Mouse (Mus musculus) hindbrain, embryonic 13.5 days (tissue): ENCODE measurements around the gene Aknad1. TPM values are rescaled to one million over a fixed set of nuclear protein-coding genes. Genes with fewer than 3 reads are reported as not detected.

ENCODE experiments used
- ATAC-seq: fragments of 200-750 bp; cut with Nextera tagmentation; 2 replicates; pipeline ENCODE4 v1.8.0; 2017; ENCODE audit warnings: moderate TSS enrichment; ENCODE audit not compliant: low FRiP score
- H3K27ac ChIP-seq: fragments of 300-500 bp; sonication (generic); 2 replicates; pipeline ENCODE4 v1.5.1; 2015; ENCODE audit warnings: inconsistent platforms, mild to moderate bottlenecking, moderate library complexity
- H3K27me3 ChIP-seq: fragments of 300-500 bp; sonication (generic); 2 replicates; pipeline ENCODE4 v1.6.1; 2015; ENCODE audit warnings: mild to moderate bottlenecking, inconsistent platforms
- H3K36me3 ChIP-seq: fragments of 300-500 bp; sonication (generic); 2 replicates; pipeline ENCODE4 v1.6.1; 2015; ENCODE audit warnings: mild to moderate bottlenecking, inconsistent platforms
- H3K4me1 ChIP-seq: fragments of 300-500 bp; sonication (generic); replicated peaks from 2 replicates; pipeline ENCODE4 v1.6.1; 2015; ENCODE audit warnings: inconsistent platforms
- H3K4me2 ChIP-seq: fragments of 300-500 bp; sonication (generic); 2 replicates; pipeline ENCODE4 v1.6.1; 2015; ENCODE audit warnings: inconsistent platforms, mild to moderate bottlenecking, moderate library complexity
- H3K4me3 ChIP-seq: fragments of 300-500 bp; sonication (generic); 2 replicates; pipeline ENCODE4 v1.5.1; 2015; ENCODE audit warnings: mild to moderate bottlenecking, inconsistent platforms
- H3K9ac ChIP-seq: fragments of 300-500 bp; sonication (generic); 2 replicates; pipeline ENCODE4 v1.6.1; 2015; ENCODE audit warnings: mild to moderate bottlenecking, inconsistent platforms
- H3K9me3 ChIP-seq: fragments of 300-500 bp; sonication (generic); 2 replicates; pipeline ENCODE4 v1.6.1; 2016; ENCODE audit warnings: inconsistent platforms
- WGBS: fragments of 180-500 bp; shearing (Covaris S2); methylation state at CpG from one replicate; pipeline ENCODE4 v1.1.7; 2015; 5-methylcytosine and 5-hydroxymethylcytosine counted together
- polyA plus RNA-seq: library from polyadenylated mRNA; unstranded; fragments of >200 nt; fragmentation: Nextera tagmentation; extraction: Ambion mirVana; gene quantifications from 2 replicates; pipeline ENCODE4 v1.2.1, GENCODE M21; 2015

Gene Aknad1
- polyA plus RNA-seq, 1 experiment from 2014 or later = 0.16 TPM

GRCm38 (mm10) chr3:108755542-108755941 lies 16.1 kb downstream of the Aknad1 start:
- H3K36me3 ChIP-seq = no peaks in the 10 kb centered on the region
- no peaks in the 10 kb centered on the region for H3K27me3 ChIP-seq
- H3K4me3 ChIP-seq = no peak overlapping the region
- H3K27ac ChIP-seq = no peak overlapping the region
- ATAC-seq = no peak
- WGBS = 94% methylated on average over 2 of the region's 2 CpGs
- H3K4me2 ChIP-seq = no peak overlapping the region
- H3K9me3 ChIP-seq = no peaks in the 10 kb centered on the region
- H3K9ac ChIP-seq = no peak overlapping the region
- no peaks in the 10 kb centered on the region for H3K4me1 ChIP-seq

DNA sequence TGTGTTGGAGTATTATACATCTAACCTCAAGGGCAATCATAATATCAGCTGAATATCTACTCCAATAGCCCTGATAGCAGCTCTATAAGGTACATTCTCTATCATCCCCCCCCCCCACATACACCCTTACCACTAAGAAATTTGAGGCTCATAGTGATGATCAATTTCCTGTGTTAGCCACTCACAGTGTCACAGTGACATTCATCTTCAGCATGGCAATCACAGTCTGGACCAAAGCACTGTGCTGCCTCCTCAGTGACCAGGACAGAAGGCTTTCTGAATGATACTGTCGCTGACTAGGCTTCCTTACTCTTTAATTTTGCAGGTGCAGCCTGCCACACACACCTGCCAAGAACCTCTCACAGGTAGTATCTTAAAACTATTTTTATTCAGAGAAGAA lies 16.7 kb downstream of the Aknad1 start:
- no peak overlapping the region for H3K4me3 ChIP-seq
- H3K9me3 ChIP-seq = no peaks in the 10 kb centered on the region
- 76% methylated on average over 1 of the region's 1 CpGs for WGBS
- H3K27ac ChIP-seq = no peak overlapping the region
- no peaks in the 10 kb centered on the region for H3K4me1 ChIP-seq
- no peak overlapping the region for H3K4me2 ChIP-seq
- no peaks in the 10 kb centered on the region for H3K36me3 ChIP-seq
- H3K9ac ChIP-seq = no peak overlapping the region
- H3K27me3 ChIP-seq = no peaks in the 10 kb centered on the region
- no peak for ATAC-seq

GRCm38 (mm10) chr3:108757570-108757969 lies 18.1 kb downstream of the Aknad1 start:
- ATAC-seq = no peak
- Histone ChIP-seq H3K27me3 (no peaks in the 10 kb centered on the region), H3K9me3 (no peaks in the 10 kb centered on the region), H3K36me3 (no peaks in the 10 kb centered on the region), H3K9ac (no peak overlapping the region), H3K4me2 (no peak overlapping the region), H3K27ac (no peak overlapping the region), H3K4me3 (no peak overlapping the region), H3K4me1 (no peaks in the 10 kb centered on the region)
- WGBS = 82% methylated on average over 9 of the region's 9 CpGs

DNA sequence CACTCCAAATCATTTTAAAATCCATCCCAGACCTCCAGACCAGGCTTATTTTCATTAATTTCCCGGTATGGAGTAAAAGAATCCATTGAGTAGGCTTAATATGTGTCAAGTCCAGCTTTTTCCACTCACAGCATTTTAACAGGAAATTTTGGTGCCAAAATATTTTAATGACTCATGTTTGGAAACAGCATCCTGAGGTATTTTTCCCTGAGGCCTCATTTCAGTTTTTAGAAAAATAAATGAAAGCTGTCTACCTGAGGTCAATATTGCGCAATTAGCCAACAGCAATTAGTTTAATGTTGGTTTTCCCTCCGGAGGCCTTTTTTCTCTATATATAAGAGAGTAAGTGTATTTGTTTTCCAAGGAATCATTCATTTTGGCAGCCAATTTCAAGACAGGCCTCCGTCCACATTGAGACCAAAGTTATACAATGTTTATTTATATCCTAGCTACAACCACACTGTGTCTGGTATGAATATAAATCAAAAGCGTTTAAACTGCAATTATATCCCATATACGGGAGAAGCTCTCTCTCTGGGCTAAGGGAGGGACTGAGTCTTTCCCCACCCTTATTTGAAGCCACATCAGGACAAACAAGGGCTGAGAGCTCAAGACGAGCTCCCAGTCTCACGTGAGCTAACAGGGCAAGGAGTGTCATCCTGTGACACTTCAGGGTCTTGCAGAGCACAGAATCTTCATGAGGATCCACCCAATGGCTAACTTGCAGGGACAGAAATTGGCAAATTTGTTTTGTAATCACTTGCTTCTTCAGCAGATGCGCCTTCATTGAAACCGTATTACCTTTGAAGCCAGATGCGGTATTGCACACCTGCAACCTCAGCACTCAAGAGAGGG lies 20.3 kb downstream of the Aknad1 start:
- Histone ChIP-seq H3K4me2 (no peak overlapping the region), H3K4me1 (no peaks in the 10 kb centered on the region), H3K4me3 (no peak overlapping the region), H3K27ac (no peak overlapping the region), H3K27me3 (no peaks in the 10 kb centered on the region), H3K9me3 (no peaks in the 10 kb centered on the region), H3K9ac (no peak overlapping the region), H3K36me3 (no peaks in the 10 kb centered on the region)
- 79% methylated on average over 11 of the region's 11 CpGs for WGBS
- no peak for ATAC-seq

GRCm38 (mm10) chr3:108762597-108763111 lies 23.2 kb downstream of the Aknad1 start:
- no peaks in the 10 kb centered on the region for H3K36me3 ChIP-seq
- WGBS = 90% methylated on average over 7 of the region's 7 CpGs
- ATAC-seq = no peak

GRCm38 (mm10) chr3:108763691-108764090 lies 24.2 kb downstream of the Aknad1 start:
- H3K4me1 ChIP-seq = 0 out of 2 replicates have a peak, but pooled peaks cover 4% of the 10 kb centered on the region
- no peak overlapping the region for H3K9ac ChIP-seq
- no peaks in the 10 kb centered on the region for H3K9me3 ChIP-seq
- no peak for ATAC-seq
- no peaks in the 10 kb centered on the region for H3K27me3 ChIP-seq
- H3K4me2 ChIP-seq = no peak overlapping the region
- no peaks in the 10 kb centered on the region for H3K36me3 ChIP-seq
- 74% methylated on average over 2 of the region's 2 CpGs for WGBS
- H3K4me3 ChIP-seq = no peak overlapping the region
- H3K27ac ChIP-seq = no peak overlapping the region

More at GRCm38 (mm10) chr3:108762597-108763111, 23.2 kb downstream of the Aknad1 start:
- no peaks in the 10 kb centered on the region for H3K27me3 ChIP-seq
- no peak overlapping the region for H3K27ac ChIP-seq
- no peaks in the 10 kb centered on the region for H3K9me3 ChIP-seq
- H3K9ac ChIP-seq = no peak overlapping the region
- 0 out of 2 replicates have a peak, but pooled peaks cover 4% of the 10 kb centered on the region for H3K4me1 ChIP-seq
- H3K4me2 ChIP-seq = no peak overlapping the region
- H3K4me3 ChIP-seq = no peak overlapping the region

DNA sequence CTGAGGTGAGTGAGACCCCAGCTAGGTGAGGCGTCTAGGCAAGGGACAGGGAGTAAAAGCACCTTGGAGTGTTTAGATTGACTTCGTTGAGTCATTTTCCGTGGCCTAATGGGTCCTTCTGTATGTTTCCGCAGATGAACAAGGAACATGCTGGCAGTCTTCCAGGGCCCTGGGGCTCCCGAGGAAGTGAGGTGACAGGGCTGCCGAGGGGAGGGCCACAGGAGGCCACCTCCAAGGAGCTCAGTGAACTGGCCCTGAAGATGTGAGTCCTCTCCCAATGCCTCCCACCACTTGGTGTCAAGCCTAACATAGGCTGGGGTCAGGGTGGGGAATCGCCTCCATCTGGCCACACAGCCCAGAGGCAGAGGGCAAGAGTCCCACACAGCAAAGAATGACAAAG lies 25.5 kb downstream of the Aknad1 start:
- H3K4me3 ChIP-seq = no peak overlapping the region
- no peak overlapping the region for H3K27ac ChIP-seq
- H3K4me2 ChIP-seq = no peak overlapping the region
- no peak overlapping the region for H3K9ac ChIP-seq
- no peak for ATAC-seq
- H3K4me1 ChIP-seq = 0 out of 2 replicates have a peak, but pooled peaks cover 4% of the 10 kb centered on the region
- no peaks in the 10 kb centered on the region for H3K27me3 ChIP-seq
- no peaks in the 10 kb centered on the region for H3K9me3 ChIP-seq
- 59% methylated on average over 7 of the region's 7 CpGs for WGBS
- no peaks in the 10 kb centered on the region for H3K36me3 ChIP-seq

DNA sequence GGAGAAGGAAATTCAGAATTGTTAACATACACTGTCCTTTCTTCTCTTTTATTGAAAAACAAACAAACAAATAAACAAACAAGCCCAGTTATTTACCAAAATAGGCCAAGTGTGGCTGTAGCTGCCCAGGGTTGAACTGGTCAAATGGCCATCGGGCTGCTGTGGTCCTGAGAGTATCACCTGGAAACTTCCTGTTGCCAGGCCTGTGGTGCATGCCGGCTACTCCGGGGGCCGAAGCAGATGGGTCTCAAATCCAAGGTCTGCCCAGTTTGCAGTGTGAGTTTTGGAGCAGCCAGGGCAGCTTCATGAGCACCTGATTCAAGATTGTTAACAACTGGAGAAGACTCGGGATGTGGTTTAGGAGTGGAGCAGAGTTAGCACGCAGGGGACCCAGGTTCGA lies 26.0 kb downstream of the Aknad1 start:
- H3K36me3 ChIP-seq = no peaks in the 10 kb centered on the region
- H3K4me2 ChIP-seq = no peak overlapping the region
- WGBS = 91% methylated on average over 7 of the region's 7 CpGs
- H3K27ac ChIP-seq = no peak overlapping the region
- no peak overlapping the region for H3K9ac ChIP-seq
- H3K27me3 ChIP-seq = no peaks in the 10 kb centered on the region
- no peaks in the 10 kb centered on the region for H3K9me3 ChIP-seq
- ATAC-seq = no peak
- 0 out of 2 replicates have a peak, but pooled peaks cover 4% of the 10 kb centered on the region for H3K4me1 ChIP-seq
- no peak overlapping the region for H3K4me3 ChIP-seq

DNA sequence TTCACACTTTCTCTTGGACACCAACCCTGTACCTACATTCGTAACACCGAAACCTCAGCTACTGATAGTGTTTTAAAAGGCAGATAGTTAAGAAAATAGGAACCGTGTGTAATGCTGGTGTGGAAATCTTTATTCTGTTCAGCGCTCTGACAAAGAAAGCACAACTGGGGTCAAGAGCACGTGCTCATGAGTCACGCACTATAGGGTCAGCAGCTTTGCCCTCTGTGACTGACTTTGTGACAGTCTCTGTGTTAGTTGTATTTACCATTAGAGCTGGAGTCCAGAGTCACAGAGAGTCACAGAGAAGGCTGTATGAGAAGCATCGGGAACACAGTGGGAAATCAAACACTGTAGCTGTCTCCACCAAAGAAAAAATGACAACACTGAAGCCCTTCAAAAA lies 27.5 kb downstream of the Aknad1 start:
- ATAC-seq = no peak
- H3K9ac ChIP-seq = no peak overlapping the region
- 77% methylated on average over 7 of the region's 7 CpGs for WGBS
- no peak overlapping the region for H3K4me3 ChIP-seq
- 0 out of 2 replicates have a peak, but pooled peaks cover 8% of the 10 kb centered on the region for H3K4me1 ChIP-seq
- H3K27me3 ChIP-seq = no peaks in the 10 kb centered on the region
- H3K4me2 ChIP-seq = no peak overlapping the region
- H3K36me3 ChIP-seq = no peaks in the 10 kb centered on the region
- H3K9me3 ChIP-seq = no peaks in the 10 kb centered on the region
- H3K27ac ChIP-seq = no peak overlapping the region

DNA sequence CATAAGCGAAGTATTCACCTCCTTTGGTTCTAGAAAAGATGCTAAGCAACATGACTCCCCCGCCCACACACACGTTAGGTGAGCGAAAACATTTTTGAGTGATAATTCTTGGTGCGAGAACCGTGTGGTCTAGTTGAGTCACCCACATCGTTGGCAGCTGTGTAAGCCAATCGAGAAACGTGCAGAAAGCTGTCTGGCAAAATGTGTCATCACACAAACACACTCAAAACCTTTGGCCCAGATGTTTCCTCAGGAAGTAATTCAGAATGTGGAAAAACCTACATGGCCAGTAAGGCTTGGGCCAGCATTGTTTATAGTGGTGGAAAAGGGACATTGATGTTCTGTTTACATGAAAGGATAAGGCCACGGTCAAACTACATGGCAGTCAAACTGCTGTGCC lies 28.0 kb downstream of the Aknad1 start:
- Histone ChIP-seq H3K4me1 (0 out of 2 replicates have a peak, but pooled peaks cover 8% of the 10 kb centered on the region), H3K36me3 (no peaks in the 10 kb centered on the region), H3K4me2 (no peak overlapping the region), H3K27me3 (no peaks in the 10 kb centered on the region), H3K4me3 (no peak overlapping the region), H3K9me3 (no peaks in the 10 kb centered on the region), H3K9ac (no peak overlapping the region), H3K27ac (no peak overlapping the region)
- no peak for ATAC-seq
- 89% methylated on average over 10 of the region's 10 CpGs for WGBS

DNA sequence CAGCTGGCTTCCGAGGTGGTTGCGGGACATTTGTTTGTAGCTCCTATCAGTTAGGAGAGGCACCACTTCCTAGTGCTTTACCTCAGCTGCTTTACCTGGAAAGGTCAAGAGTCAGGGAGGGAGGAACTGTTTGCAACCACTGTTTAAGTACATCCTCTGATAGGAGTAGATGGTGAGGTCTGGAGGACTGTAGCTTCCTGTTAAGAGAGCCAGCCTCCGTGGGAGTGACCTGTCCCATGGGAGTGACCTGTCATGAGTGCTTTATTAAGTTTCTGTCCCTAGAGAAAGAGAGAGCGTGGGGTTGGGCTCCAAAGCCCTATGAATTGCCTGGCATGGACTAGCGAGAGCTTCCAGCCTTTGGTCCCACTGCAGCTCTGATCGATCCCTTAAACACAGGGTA lies 30.1 kb downstream of the Aknad1 start:
- no peak for ATAC-seq
- WGBS = 85% methylated on average over 6 of the region's 6 CpGs
- Histone ChIP-seq H3K27me3 (no peaks in the 10 kb centered on the region), H3K9ac (no peak overlapping the region), H3K27ac (no peak overlapping the region), H3K4me2 (no peak overlapping the region), H3K4me1 (0 out of 2 replicates have a peak, but pooled peaks cover 8% of the 10 kb centered on the region), H3K36me3 (no peaks in the 10 kb centered on the region), H3K4me3 (no peak overlapping the region), H3K9me3 (no peaks in the 10 kb centered on the region)

DNA sequence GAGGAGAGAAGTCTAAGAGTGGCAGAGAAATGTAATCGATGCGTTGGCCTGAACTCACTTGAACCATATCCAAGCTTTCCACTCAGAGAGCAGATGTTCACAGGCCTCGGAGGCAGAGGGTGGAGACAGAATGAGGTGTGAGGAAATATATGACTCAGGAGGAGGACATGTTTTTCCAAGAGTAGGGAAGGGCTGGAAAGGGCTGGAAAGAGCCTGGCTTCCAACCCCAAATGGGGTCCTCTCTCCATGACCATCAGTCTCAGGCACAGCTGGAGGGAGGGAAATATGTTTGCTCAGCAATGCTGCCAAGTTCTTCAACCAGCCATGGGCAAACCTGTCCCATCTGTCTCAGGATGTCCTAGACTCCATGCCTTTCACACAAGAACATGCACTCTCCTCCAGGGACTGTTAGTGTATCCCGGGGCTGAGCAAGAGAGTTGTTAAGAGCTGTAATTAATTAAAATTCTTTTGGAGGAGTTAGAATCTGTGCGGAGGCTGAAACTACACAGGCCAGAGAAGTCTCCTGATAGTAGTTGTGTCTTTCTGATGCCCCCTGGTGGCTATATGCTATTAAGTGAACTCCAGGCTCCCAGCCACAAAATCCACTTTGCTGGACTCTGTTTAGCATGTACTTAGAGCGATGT lies 31.4 kb downstream of the Aknad1 start:
- peak; percentile 85 for ATAC-seq

More for the DNA sequence above, 31.4 kb downstream of the Aknad1 start:
- H3K4me3 ChIP-seq = no peak overlapping the region
- no peaks in the 10 kb centered on the region for H3K36me3 ChIP-seq
- H3K27ac ChIP-seq = no peak overlapping the region; the same call in 1 of the 2 replicates
- H3K4me1 ChIP-seq = 0 out of 2 replicates have a peak, but pooled peaks cover 4% of the 10 kb centered on the region
- H3K9ac ChIP-seq = no peak overlapping the region
- H3K27me3 ChIP-seq = no peaks in the 10 kb centered on the region
- whole genome bisulfite sequencing = 38% methylated on average over 6 of the region's 6 CpGs
- H3K4me2 ChIP-seq = no peak overlapping the region
- H3K9me3 ChIP-seq = no peaks in the 10 kb centered on the region
